Mouse (Mus musculus) ES-Bruce4 (cell line): ENCODE results near the gene Ceacam18.
"Not testable (repeated sequence)": the region's sequence is repeated elsewhere in the genome, so short reads cannot be mapped to it uniquely, and the experiment has no call there.

Source experiments
- CTCF ChIP-seq: IDR thresholded peaks from one replicate; pipeline ENCODE4 v1.8.1; 2011; ENCODE audit warnings: low read depth, low read length
- POLR2A ChIP-seq: IDR thresholded peaks from one replicate; pipeline ENCODE4 v1.8.1; 2011; ENCODE audit warnings: low read length; ENCODE audit not compliant: insufficient read depth

DNA sequence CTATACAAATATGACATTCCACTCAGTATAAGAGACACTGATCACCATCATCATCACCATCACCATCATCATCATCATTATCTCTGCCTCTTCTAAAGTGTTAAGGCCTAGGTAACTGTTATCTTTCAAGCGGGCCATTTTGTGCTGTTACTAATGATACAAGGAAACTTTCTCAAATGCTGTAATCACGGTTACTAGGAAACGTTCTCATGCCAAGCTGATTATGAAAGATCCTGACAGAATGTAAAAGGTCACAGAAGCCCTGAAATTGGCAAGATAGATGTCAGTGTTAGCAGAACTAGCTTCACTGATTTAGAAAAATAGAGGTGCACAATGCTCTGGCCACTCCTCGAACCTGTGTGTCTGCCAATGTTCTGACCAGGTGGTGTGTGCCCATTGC, 32.7 kb downstream of the Ceacam18 start:
- TF ChIP-seq POLR2A, CTCF: not testable (repeated sequence)
